Mouse (Mus musculus) kidney, postnatal 4 days (tissue): ENCODE data around the gene Ikzf3.

Experiments
- DNase-seq, 2 experiments: peaks; one replicate each; pipeline ENCODE4 v3.0.0; 2021; ENCODE audit warnings: mixed read lengths in 2 of 2

Ikzf3 gene

DNA sequence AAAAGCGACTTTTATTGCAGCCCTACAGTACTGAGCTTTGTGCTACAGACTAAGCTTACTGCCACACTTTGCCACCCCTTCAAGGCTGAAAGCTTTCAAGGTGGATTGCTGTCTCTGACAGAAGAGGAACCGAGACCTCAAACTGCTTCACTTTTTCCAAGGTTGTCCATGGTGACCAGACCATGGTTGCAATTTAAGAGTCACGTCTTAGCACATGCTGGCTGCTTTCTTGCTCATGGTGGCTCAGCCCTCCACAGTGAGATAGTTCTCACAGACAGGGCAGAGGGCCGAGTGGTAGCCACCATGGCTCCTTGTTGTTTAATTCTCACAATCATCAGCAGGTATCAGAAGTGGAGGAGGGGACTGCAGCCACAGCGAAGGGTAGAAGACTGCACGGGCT is 75.0 kb downstream of the Ikzf3 start:
- no peak for DNase-seq

DNA sequence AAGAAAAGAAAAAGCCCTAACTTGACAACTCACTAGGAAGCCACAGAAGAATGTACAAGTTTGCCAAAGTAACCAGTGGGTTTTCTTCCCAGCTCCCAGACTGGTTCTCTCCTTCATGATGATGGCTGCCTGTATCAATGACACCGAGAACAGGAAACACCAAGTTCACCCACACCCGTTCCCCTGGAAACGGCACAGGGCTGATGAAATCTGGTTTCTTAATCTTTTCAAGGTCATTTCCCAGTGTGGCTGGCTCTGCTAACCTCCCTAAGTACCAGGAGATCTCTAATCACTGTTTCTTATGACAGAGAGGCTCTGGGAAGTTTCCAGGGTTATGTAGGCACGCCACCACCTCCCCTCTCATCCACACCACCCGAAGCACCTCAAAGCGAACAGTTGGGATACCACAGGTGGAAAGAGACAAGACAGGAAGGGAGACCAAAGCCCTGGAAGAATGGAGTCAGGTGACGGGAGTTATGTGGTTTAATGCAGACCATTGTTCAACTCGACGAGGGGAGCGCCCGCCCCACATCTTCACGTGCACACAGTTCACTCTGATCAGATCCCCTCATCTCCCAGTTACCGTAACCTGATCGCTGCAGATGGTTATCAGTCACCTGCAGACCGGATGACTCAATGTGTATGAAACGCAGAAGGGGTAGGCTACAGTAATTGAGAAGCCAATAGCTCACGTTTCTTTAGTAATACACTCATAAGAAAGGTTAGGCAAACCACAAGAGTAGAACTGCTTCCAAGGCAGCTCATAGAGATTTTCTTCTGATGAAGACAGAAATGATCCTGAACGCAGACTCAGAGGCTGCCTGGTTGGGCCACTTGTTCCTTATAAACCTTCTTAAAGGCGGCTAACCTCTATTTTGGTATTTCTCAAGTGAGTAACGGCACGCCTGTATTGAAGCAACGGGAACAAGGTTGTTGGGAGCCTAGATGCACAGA is 75.8 kb downstream of the Ikzf3 start:
- no peak for DNase-seq

DNA sequence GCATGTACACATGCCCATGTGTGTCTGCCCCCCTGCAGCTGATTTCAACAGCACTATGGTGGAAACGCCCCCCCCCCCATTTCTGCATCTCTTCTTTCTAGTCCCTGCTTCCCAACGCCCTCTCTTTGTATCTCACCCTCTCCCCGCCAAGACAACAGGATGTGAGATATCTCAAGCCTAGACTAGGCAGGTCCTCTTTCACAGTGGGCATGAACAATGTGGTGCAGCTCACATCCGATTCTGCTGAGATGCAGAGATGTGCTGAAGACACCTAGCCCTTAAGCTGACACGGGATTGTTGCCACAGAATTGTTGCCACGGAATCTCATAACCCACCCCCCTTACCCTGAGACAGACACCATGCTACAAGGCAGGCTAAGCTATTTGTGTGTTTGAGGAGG is 81.3 kb downstream of the Ikzf3 start:
- DNase-seq = no peak

DNA sequence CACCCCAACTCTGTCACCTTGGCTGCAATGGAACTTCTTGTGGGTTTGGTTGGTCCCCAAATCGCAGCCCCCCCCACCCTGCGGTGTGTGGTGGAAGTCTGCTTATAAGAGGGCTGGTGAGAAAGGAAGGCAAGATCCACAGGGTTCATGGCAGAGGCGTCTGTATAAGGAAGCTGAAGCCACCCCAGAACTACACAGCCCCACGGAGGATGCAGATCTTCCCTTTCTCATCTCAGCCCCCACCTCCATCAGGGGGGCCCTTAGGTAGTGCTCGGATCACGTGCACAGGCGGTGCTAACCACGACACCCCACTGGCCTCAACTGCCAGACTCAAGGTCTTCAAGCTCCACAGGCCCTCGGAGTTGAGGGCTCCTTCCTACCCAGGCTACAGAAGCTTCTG is 81.9 kb downstream of the Ikzf3 start:
- DNase-seq = no peak

DNA sequence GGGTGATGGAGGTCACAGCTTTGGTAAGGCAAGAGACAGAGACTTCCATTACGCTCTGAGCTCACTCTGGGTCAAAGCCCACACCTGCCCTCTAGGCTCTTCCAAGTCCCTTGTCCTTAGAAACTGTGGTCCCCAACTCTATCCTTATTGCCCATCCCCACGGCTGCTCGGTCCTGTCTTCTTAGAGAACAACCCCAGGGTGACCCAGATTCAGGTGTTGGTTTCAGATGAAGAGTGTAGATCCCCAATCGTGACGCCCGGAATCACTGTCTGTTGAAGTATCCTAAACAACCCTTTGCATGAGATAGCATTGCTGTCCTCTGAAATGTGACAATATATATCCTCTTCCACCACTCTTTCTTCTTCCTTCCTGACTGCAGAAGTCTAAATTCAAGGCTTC is 83.6 kb downstream of the Ikzf3 start:
- DNase-seq = no peak

DNA sequence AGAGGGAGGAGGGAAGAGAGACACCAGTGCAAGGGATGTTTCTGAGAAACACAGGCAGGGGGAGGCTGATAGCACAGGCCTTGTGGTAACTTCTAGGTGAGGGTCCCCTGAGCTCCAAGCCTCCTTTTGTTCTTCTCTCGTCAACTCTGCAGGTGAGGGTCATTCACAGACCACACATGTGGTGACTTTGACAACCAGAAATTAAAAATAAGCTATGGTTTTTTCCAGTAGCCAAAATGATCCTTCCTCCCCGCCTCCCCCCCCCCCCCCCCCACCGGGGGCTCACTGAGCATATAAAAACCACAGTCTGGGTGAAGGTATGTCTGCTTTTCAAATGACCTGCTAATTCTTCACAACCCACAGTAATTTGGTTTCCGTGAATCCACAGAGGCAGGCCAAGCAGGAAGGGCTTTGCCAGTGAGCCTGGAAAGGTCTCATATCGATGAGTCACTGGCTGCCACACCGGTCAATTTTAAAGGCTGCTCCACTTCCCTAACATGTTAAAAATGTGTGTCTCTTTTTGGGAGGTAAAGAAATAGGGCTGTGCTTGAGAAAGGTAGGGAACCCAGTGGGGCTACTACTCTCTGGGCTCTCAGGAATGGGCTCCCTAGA is 84.6 kb downstream of the Ikzf3 start:
- DNase-seq = no peak

DNA sequence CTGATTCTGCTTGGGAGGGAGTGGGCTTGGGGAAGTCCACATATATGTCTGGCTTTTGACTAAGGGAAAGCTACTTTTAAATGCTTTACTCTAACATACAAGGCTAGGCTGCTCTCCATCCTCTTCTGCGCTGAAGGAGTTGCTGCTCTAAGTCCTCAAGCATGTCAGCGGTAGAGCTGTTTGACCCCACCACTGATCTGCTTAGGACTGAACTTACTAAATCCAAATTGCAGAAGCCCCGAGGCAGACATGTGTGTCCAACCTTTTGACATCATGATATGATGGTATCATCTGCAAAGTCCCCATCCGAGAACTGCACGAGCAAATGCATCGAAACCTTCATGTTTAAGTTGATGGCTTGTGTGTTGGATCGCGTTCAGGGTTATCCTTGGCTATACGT is 86.0 kb downstream of the Ikzf3 start:
- DNase-seq = no peak

DNA sequence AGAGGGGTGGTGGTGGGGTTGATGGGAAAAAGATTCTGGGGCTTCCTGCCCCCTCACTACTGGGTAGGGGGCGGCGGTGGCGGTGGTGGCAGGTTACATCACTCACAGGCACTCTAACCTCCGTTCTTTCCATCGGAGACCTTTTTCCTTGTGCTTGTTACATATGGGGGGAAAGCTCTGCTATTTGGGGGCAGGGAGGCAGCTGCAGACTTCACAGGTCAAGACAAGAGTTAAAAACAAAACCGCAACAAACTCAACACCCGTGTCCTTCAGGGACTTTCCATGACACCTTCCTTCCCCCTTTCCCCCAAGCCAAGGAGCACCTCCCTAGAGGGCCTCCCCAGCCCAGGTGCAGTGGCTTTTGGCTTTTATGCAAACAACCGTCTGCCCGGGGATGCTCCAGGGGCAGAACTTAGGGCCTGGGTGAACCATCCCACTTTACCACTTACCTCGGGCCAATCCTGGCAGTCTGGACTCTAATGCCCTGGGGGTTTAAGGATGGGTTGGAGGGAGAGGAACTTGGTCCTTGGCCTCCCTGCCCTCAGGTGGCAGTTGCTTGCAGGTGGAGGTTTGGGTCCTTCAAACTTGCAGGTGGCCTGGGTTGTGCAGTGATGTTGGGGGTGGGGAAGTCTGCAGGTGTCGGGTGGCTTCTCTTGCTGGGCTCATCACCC is 86.6 kb downstream of the Ikzf3 start:
- DNase-seq = no peak

DNA sequence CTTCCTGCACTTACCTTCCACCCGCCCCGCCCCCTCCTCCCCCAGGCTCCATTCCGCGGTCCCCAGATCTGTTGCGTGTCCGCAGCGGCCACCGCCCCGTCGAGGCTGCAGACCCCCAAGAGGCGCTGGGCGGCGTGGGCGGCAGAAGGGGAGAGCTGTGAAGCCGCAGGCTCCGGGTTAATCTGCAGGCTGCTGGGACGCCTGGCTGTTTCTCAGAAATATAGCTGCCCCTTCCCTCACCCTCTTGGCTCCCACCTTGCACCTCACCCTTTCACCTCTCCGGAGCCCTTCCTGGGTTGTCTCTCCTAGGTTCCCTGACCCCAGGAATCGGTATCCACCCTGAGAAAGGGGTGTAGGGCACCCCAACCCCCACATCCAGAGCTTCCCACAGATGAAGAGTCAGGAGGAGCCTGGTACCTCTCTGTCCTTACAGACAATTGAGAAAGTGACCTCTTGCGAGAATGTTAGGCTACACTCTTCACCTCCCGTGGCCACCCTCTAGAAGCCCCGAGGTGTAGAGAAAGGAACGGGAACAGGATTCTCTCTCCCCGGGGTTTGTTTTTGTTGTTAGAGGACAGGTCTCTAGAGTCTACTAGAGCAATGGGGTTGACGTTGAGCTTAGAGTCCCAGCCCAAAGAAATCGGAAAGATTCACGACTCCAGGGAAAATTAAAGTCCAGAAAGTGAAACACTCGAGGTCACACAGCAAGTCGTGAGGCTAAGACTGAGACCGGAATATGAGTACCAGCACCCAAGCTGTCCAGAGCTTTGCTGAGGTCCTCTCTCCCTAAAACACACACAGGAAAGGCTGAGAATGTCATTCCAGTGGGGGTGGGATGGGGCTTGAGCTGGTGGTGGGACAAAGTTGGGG is 87.5 kb downstream of the Ikzf3 start:
- no peak for DNase-seq

DNA sequence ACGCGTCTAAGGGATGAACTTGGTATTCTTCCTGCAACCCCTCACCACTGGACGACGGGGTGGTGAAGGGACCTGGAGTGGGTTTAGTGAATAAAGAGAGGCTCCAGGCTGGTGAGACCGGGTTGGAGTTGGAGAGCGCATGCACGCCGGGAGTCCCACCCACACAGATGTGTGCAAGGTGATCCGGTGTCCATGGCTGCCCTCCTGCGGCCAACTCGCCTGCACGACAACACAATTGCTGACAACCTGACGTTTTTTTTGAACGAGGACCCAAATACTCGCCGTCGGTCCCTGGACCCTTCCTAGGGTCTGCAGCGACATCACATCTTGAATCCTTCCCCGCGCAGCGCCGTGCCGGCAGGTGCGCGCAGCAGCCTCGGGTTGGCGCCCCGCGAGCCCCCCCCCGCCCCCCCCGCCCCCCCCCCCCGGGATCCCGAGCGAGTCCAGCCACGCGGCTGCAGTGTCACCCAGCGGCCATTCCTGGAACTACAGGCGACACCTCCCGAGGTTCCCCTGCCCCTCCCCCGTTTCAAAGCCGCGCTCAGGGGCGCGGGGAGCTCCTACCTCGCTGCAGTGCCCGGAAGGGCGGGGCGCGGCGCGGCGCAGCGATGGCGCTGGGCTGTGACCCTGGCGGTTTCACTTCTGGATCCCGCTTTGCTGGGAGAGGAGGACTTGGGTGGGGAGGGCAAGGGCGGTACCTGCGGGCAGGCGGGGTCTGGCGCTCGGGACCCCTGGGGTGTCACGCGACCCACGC is 88.3 kb downstream of the Ikzf3 start:
- peak; percentile 94 to 95 for DNase-seq

DNA sequence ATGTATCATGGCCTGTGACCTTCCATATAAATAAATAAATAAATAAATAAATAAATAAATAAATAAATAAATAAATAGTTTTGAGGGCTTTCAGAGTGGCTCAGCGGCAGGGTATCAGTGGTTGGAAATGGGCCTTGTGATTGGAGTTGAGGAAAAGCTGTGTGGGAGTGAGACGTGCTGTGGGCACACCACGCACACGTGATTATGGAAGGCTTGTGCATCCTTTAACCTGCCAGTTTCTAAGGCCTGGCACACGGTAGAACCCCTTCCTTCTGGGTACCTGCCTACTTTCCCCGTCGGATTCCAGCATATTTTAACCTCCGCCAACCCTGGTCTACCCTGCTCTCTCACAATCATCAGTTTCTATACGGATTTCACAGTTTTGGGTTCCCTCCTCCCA is 88.9 kb downstream of the Ikzf3 start:
- DNase-seq = no peak

DNA sequence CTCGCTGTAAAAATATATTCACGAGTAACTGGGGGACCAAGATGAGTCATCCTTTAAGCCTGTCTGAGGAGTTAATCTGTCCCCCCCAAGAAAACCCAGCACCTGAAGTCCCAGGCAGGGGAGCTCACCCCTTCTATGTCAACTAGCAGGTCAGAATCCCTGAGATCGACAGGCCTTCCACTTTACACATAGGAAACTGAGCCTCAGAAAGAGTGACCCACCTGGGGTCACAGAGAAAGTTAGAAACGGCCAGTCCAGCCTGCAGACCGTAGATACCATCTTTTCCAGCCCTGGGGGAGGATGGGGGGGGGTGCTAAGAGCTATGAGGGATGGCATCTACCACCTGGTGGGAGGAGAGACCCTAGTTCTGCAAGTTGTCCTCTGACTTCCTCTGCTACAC is 89.3 kb downstream of the Ikzf3 start:
- DNase-seq = no peak

DNA sequence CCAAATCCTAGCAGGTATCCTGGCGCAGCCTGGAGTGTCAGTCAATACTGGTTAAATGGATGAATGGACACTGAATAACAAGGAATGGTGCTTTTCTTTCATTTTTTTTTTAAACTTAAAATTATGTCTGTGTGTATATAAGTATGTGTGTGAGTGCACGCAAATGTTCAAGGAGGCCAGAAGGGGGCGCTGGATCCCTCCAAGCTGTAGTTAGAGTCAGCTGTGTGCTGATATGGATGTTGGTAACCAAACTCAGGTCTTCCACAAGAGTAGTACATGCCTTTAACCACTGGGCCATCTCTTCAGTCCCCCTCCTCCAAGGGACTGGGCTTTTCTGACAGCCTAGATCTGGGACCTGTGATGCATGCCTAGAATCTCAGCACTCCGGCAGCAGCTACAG is 90.3 kb downstream of the Ikzf3 start:
- DNase-seq = peak in 1 of 2 experiments; percentile 65

DNA sequence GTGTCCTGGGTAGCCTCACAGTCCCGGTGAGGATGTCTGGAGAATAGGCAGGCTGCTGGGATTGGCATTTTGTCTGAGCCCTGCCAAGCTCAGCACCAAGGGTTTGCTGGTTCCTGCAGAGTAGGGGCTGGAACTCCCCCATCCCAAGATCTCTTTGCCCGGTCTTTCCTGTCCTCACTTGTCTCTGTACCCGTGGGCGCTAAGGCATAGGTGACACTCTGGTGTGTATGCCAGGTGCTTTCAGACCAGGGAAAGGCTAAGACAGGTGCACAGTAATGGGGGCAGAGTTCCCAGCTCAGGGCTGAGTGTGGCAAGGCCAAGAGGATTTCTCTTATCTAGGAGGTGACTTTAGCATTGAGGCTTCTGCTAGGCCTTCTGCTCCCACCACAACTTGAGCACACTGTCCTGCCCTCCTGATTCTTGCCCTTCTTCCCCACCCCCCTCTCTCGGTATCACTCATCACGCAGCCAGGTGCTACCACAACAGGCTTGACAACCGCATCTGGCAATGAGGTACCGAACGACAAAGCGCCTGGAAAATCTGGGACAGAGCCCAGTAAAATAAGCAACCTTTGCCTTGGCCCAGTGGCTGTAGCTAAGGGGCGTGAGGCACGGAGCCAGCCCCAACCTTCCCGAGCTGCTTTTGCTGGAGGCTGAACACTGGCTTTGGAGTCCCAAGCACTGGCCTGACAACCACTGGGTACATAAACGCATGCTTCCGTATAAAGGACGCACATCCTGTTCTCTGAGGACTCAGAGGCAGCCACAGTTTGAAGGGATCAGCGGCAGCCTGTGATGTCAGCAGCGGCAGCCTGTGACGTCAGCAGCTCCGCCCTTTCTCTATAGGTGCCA is 95.7 kb downstream of the Ikzf3 start:
- DNase-seq = no peak

DNA sequence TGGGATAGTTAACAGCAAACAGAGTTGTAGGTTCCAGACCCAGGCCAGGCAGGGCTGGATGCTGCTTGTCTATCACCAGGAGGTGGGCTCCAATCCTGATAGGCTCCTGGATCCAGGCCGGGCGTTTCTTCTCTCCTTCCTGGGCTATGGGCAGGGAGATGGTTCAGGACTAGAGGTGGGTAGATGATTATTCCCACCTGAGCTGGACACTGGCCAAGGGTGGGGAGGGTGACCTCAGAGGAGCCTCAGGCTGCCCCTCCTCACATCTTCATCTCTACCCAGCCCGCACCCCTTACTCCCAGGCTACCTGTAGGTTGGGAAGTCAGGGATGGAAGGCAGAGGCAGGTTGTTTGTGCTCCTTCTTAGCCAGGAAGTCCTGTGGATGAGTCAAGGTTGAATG is 96.4 kb downstream of the Ikzf3 start:
- DNase-seq = peak; percentile 44 to 49

DNA sequence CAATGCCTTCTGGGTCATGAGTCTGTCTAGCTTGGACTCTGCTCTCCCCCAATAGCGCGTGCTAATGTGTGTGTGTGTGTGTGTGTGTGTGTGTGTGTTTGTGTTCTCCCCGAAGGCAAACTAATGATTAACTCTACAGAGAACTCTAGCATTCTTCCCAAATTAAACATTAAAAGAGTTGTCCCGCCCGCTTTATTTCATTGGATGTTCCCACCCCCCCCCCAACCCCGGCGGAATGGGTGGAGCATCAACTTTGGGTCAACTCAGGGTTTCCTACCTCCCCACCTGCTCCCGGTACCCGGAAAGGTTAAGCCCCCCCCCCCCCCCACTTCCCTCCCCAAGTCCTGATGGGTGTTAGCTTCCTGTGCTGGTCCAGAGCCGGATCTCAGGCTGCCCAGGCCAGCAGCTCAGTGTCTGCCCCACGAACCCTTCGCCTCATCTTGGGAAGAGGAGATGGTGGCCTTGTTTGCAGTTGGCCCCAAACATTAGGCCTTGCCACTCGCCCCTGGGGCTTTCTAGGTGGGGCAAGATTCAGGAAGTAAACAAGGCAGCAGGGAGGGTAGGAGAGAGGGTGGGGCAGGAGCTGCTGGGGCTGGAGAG is 97.5 kb downstream of the Ikzf3 start:
- peak; percentile 65 to 71 for DNase-seq

DNA sequence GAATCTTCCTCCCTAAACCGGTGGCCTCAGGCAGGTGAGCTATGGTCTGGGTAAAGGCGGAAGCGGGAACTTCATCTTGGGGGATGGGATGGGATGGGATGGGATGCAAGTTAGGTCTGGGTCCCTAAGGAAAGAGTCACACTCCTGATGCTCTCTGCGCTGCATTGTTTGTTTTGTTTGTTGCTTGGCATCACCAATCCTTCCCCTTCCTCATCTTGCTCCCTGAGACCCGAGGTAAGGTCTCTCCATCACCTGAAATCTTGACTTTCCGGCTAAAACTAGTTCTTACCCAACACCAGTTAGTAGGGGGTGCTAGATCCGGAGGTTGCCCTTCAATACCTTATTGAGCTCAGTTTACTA is 98.4 kb downstream of the Ikzf3 start:
- no peak for DNase-seq

DNA sequence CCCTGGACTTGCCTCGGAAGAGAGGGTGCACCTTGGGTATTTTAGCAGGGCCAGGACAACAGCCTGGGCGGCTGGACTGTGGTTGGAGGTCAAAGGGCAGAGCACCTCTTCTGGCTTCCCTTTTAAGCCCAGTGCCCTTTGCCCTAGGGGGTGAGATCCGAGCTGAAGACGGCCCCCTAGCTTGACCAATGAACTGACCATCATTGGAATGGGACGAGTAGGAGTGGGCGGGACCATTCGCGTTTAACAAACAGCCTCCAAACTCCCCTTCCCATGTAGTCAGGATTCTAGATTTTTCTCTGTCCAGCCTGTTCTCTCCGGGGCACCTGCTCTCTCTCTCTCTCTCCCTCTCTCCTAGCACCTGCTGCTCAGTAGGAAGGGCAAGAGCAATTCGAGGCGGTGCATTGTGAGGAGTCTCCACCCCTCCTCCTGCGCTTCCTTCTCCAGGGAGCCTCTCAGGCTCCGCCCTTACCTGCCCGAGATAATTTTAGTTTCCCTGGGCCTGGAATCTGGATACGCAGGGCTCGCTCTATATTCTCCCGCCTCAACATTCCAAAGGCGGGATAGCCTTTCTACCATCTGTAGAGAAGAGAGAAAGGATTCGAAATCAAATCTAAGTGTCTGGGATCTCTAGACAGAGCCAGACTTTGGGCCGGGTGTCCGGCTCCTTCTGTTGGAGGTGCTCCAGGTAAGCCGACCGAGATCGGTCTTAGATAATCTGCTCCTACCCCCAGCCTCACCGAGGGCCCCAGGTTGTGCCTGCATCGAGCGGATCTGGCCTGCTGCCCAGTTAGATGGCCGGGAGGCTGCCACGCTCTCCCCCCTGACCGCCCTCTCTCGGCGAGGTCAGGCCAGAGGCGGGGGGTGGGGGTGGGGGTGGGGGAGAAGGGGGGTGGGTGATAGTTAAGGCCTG is 99.0 kb downstream of the Ikzf3 start:
- DNase-seq = peak; percentile 63 to 79

DNA sequence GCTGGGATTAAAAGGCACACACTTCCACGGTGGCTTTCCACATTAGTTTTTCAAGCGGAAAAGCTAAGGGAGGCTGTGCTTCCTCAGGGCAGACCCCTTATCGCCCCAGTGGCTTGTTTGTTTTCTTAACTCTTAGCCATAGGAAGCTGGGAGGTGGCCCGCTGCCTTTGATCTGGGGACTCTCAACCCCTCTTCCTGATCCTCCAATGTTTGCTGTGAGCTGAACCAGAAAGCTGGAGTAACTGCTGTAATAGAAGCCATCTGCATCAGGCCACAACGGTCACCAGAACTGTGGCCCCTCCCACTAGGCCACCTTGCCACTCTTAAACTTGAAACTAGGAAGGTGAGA is 99.6 kb downstream of the Ikzf3 start, which contains the start of gene Grb7:
Gene Grb7 (plus strand): TSS at position 182 of the 349 bp plus-strand sequence.
- no peak for DNase-seq

DNA sequence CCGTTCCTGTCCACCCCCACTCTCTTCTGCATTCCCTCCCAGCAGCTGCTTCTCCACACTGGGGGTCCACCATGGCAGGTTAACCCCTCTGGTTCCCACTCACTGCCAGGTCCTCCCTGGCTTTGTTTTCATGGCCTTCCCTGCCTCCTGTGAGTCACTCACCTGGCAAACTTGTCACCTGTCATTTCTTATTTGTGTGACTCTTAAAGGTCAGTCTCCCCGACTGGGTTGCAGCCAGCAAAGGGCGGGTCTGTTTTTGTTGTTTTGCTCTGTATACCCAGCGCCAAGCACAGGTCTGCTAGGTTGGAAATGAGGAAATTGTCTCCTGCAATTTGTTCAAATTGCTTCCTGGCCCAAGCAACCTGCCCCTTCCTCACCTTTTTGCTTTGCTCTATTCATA is 100.2 kb downstream of the Ikzf3 start:
- peak in 1 of 2 experiments; percentile 35 for DNase-seq
